Mouse (Mus musculus) NIH3T3 (cell line): Measurements from ENCODE around the gene Trak1.
A peak's percentile ranks its signal among the peaks of the same experiment; 100 is the strongest.

ENCODE experiments used
- DNase-seq: peaks from one replicate; pipeline ENCODE4 v3.0.0-alpha.2; 2012; ENCODE audit warnings: low read depth

The Trak1 gene

DNA sequence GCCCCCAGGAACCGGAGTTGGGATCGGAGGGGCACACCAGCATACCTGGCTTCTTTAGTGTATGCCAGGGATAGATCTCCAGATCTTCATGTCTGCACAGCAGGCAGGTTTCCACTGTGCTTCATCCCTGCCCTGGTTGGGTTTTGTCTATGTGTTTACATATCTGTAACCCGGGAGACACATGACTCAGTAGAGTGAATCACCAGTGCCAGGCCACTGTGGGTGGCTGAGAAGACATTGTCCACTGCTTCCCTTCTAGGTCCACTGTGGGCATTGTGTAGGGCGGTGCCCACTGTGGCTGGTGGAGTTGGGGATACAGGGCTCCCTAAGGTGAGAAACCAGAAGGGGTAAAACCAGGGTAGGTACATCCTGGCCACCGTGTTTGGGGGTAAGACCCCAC is 98.5 kb downstream of the Trak1 start:
- peak; percentile 63 for DNase-seq

DNA sequence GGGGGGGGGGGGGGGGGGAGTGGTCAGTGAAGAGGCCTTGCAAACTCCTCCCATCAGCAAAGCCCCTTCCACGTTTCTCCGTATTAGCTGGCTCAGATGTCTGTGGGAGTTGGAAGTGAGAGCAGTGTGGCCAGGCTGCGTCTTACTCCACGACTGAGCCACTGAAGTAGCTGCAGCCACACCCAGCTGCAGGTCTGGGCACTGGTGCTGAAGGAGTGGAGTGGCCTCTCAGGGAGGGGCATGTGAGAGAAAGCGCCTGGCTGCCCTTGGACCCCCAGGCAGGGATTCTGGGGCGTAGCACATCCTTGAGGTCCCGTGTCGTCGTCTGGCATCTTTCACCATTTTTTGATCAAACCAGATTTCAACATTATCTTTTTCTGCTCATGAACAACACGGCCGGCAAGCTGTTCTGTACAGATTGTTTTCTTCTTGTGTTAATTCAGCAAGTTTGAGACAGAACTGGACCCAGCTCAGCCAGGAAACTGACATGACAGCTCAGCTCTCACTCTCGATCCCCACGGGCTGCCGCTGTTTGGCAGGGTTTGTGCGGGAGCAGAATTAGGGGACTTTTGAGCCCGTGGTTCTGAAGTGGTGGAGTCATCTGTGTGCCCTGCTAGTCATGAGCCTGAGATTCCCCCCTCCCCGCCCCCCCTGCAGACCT is 100.9 kb downstream of the Trak1 start:
- DNase-seq: no peak

DNA sequence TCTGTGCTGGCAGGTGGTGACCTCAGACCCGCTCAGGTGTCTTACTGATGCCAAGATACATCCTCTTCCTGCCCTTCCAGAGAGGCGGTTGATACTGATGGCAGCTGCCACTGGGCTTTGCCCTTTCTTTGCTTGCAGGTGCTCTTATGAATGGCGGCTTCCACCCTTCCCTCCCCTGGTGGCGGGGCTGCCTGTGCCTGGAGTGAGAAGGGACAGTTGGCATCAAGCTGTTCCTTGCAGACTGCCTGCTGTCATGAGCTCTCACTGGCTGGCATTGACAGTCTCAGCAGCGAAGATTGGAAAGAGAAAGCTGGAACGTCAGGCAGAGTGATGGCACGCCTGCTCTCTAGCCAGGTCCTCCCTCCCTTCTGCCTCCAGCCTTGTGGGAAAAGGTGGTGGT is 101.5 kb downstream of the Trak1 start:
- no peak for DNase-seq

DNA sequence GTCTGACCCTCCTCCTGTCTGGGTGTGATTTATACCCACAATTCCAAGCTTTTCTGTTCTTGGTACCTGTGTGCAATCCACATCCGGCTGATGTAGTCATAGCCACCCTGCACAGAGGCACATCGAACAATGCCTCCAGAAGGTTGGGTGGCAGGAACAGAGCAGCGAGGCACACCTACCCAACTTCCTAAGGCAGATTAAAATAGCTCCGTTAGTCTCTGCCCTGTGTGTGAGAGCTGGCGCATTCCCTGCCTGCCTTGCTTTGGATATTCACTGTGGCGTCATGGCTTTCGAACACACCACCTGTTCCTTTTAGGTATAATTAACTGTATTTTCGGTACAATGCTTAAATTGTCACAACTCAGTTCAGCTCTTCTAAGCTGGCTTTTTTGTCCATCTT is 103.3 kb downstream of the Trak1 start:
- no peak for DNase-seq

DNA sequence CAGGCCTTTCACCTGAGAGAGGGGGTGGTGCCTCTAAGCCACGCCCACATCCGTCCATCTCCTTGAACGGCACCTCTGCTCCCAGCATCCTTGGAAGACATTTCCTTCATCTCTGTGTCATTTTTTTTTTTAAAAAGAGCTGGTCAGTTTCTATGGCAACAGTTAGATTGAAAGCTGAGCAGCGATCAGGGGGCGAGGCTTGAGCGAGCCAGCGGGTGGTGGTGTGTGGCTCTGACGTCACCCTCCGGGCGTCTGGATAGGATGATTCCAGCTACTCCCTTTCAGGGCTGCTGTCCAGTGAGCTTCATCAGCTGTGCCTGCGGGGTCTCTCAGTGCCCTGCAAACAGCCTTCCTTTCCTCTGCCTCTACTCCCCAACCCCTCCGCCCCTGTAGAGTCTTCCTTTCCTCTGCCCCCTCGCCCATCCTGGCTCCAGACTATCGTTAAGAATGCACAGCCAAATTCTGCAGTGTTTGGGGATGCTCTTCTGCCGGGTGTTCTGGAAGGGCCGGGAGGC is 105.9 kb downstream of the Trak1 start:
- peak; percentile 69 for DNase-seq

DNA sequence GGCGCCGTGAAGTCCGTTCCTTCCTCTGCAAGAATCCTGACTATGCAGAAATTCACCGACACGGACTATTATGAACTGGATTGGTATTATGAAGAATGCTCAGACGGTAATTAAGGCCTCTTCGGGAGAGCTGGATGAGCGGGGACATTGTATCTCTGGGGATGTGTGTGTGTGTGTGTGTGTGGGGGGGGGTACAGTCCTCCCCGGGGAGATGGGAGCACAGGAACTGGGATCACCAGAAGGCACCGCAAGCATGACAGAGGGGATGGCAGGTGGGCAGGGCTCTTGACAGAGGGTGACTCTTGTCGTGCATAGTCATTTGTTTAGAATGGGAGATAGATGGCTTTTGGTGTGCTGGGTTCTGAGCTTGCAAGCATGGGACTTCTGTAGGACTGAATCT is 106.4 kb downstream of the Trak1 start:
- DNase-seq: no peak

DNA sequence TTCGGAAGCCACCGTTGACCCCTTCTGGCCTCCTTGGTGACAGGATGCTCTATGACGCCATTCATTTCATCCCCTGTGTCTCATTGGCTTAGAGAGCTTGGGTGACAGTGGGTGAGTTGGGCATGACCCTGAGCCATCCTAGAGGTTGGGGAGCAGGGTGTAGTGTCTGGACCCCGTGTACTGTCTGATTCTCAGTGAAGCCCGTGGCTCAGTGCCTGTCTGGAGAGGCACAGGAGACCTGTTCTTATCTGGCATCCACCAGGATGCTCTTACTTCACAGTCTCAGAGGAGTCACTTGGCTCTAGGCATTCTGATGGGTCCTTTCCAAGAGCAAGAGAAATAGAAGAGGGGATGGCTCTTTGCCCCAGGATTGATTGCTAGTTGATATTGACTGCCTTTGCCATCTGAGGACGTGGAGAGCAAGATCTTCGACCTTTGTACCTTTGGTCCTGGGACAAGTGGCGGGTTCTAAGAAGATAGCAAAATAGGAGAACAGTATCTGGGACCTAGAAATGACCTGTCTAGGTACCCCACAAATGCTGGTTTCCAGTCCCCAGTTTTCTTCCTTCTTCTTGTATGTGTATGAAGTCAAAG is 107.9 kb downstream of the Trak1 start:
- no peak for DNase-seq

DNA sequence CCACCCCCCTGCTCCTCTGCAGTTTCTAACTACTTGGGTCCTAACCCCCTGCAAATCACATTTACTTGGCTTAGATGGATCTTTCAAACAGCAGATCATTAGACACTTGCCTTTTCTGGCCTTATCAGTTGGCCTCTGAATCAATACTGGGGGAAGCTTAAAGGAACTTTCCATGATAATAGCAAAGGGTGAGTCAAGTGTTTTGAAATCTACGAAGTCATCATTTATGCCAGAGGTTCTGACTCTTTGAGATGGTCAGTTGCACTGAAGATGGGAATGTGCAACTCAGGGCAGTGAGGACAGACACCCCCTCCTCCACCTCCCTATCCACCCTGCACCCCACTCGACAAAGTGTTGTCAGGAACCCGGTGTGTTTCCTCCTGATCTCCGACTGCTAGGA is 108.5 kb downstream of the Trak1 start:
- no peak for DNase-seq

DNA sequence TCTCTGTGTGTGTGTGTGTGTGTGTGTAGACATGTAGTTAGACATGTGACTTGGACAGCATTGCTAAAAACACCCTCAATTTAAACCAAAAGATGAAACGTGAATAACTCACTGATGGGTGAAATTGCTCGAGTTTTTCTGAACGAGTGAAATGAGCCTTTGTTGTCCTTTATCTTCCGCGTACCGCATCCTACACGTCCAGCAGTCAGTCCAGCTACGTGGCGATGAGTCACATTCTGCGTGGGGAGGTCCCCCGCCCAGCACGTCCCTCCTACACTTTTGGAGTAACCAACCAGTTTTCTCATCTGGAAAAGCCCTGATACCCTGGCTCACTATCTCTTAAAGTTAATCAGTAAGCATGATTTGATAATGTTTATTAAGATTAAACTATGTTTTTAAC is 116.9 kb downstream of the Trak1 start:
- DNase-seq: no peak

DNA sequence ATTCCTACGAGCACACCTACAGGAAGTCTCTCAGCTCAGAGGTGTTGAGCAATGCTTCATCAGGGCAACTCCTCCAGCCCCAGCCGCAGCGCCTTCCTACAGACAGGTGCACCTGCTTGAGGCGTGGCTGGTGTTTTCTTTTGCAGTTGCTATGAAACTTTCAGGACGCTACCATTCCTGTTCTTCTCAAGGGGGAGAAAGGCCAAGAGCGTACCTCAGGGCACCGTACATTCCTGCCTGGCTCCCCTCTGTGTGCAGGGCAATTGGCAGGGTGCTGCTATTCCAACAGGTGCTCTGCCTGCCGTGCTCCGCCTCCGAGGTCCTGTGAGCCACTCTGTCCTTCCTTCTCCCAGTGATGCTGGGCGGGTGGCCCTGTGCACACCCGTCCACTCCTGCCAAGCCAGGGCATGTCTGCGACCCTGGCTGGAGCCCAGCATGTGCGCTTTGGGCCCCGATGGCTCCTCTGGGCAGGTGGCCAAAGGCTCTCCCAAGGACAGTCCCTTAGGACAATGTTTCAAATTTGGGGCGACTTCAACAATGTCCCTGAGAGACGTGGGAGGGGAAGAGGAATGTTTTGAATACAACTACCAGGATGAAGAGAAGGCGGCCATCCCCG is 118.4 kb downstream of the Trak1 start:
- no peak for DNase-seq

DNA sequence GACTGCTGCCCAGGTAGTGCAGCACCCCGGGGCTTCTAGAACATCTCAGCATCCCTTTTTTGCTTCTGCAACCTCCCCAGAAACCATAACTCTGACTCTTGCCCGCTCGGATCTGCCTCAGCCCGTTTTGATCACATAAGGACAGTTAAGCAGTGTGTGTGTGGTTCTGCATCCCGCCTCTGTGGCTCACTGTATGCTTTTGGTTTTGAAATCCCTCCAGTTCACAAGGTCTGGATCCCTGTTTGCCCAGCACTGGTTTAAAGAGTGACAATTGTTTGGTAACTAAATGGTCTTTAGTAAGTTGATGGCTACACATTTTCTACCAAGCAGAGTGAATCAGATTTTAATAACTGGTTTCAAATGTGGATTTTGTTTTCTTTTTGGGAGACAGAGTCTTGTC is 119.2 kb downstream of the Trak1 start:
- DNase-seq: no peak

DNA sequence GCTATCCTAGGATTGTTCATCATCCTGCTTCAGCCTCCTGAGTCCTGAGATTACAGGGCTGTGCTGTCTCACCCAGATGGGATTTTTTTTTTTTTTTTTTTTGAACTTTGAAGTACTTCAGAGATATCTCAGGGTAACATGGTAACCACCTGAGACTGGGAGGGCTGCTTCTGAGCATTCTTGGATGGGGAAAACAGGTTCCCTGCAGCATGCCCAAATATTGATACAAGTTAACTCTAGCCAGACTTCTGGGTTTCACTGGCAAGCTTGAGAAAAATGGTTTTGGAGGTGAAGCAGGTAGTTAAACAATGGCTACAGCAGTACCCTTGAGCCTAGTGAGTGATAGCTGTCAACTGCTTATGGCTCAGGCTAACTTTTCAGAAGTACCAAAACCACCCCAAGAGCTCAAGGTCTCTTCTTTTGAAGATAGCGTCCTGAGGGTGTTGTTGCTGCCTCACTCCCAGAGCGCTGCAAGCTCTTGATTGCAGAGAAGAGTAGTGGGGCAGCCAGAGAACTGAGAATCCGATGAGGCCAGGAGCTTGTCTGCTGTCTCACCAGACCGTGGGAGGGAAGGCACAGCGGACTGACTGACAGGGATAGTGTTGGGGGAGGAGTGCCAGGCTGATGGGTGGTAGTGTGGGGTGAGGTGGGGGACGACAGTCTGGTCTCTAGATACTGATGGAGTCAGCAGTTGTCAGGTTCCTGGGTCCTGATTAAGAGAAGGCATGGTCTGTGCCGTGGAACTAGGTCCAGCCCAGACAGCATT is 119.8 kb downstream of the Trak1 start:
- DNase-seq: no peak

DNA sequence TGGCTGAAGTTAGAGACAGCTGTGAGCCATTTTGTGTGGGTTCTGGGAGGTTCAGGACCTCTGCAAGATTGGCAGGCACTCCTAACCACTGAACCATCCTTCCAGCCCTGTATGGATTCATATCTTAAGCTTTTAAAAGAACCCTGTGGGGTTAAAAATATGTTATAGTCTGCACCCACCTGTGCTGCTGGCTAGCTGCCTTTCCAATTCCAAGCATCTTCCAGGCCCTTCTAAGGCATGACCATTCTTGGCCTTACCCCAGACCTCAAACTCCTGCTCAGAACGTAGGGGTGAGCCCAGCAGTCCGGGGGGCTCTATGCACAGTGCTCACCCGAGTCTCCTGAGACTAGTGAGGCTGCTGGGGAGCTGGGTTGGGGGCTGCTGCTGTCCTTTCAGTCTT is 121.7 kb downstream of the Trak1 start:
- DNase-seq: no peak

DNA sequence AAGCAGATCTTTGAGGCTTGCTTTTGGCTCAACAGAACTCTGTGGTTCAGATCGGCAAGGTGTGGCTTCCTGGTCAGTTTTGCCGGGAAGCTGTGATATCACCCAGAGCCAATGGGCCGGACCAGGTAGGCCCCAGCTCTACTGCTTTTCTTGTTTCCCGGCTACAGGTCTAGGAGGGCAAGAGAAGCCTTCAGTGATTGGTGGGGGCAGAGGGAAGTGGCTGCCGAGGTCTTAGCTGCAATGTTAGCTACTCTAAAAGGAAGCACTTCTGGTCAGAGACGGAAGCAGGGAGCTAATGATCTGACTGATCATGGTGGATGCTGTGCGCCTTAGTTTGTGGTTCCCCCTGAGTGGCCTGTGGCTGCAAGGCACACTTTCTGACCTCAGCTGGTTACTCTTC is 122.3 kb downstream of the Trak1 start:
- DNase-seq: no peak

DNA sequence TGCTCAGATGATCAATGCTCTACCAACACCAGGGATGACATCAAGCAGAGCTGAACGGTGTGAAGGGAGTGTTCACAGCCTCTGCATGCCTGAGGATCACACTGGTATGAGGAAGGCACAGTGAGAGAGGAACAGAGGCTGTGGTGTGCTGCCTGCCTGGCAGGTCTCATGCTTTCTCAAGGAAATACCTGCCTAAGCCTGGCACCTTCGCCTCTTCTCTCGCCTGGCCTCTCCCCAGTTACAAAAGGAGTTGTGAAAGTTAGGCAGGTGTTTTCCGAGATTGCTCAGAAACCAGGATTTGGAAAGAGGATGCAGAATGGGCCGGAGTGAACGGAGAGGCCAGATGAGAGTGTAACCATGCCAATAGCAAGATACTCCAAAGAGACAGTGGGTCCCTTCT is 123.5 kb downstream of the Trak1 start:
- DNase-seq: no peak

DNA sequence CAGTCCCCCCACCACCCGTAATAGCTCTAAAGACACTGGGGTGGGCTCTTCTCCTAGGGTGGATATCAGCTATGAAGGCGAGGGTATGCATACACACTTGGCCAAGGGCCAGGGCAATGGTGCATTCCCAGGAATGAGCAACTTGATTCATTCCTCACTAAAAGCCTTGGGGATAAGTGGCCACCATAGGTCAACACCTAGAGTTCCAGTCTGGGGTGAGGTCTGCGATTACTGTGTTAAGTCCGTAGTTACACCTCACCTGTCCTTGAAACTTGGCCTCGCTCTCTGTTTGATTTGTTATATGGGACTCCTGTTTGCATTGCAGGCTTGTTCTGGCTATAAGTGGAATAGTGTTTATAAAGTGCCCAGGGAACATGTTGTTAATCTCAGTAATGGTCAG is 125.1 kb downstream of the Trak1 start:
- no peak for DNase-seq

DNA sequence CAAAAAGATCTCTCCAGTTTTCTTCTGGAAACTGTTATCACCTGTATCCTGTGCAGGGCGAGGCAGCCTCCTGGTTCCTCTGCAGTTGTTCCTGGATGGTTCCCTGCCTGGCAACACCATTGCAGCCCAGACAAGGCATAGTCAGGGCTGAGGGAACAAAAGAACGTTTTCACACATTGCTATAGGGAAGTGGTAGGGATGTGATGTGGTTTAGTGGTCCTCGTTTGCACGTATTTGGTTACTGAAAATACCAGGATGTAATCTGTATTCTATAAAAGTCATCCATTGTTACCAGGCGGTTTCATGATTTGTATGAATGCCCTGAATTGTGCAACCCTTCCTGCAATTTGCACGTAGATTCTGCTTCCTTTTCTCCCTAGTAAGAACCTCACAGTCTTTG is 126.3 kb downstream of the Trak1 start:
- DNase-seq: no peak

DNA sequence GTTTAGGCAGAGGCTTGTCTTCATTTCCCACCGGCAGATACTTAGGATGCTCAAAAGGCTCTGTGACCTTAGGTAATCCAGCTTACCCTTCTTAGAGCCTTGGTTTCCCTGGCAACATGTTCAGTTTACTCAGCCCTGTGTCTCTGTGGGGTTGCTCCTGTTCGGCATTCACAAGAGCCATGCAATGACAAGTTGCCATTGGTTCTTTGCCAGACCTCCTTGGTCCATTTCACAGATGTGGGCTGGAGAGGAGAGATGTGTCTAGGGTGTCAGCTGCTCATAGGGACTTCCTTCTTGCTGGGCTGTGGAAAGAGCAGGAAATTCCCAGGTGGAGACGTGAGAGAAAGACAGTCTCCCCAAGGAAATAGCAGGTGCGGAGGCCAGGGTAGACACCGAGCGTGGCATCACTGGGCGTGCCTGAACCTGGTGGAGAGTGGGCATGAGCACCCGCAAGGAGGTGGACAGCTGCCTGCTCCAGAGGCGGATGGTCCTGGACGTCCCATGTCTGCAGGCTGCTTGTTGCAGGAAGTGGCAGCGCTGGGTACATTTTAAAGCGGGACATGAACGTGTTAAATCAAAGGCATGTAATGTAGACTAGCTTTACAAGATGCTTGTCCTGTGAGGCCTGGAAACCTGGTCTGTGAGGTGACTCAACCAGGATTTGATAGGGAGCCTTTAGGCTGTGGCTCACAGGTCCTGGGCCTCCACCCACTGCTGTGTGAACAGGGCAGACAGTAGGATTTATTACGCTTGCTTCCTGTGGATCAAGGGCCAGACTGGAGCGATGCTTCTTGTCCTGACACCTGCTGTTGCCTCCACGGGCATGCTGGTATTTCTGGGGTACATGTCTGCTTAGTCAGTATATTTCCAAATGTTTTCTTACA is 127.2 kb downstream of the Trak1 start:
- no peak for DNase-seq

DNA sequence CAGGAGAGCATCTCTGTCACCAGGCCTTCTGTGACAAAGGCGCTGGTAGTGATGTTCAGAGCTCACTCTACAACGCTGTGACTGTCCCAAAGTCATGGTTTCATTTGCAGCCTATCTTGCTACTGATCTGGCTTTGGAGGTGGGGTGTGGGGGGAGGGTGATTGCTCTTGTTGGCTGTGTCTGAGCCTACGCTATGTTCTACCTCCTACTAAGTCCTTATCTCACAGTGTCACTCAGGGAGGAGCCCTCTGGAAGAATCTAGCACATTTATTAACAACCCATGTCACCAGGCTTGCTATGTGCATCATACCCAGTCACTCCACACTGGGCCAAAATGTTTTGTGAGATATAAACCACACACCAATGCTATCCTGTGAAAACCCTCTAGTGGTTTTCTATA is 129.1 kb downstream of the Trak1 start:
- no peak for DNase-seq

DNA sequence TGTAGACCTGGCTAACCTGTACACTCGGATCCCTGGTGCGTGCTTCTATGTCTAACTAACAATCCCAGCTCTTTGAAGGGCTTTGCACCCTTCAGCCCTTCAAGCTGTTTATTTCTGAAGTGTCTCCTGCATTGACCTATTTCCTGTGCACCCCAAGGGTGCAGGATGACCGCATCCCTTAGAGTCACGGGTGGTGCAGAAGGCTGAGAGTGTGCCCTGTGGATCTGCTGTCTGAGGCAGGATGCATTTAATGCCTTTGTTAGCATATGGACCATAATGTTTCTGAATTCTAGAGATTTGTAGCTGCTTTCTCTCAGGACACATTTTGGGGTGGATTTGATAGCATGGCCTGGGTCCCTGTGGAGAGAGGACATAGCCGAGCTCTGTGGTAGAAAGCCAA is 129.6 kb downstream of the Trak1 start:
- DNase-seq: no peak

DNA sequence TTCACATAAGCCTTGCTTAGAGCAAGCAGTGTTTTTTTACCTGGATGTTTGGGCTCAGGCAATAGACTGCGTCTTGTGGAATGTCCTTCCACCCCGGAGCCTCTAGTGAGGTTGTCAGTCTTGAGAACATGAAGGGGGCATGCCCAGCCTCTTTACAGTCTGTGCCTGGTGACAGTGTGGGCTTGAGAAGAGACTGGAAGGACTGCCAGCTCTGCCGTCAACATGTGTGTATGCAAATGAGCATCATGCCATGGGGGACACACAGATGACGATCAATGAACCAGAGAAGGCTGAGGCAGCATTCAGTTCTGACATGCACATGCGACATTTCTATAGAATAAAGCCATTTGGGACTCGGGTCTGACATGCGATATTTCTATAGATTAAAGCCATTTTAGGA is 132.3 kb downstream of the Trak1 start:
- no peak for DNase-seq

DNA sequence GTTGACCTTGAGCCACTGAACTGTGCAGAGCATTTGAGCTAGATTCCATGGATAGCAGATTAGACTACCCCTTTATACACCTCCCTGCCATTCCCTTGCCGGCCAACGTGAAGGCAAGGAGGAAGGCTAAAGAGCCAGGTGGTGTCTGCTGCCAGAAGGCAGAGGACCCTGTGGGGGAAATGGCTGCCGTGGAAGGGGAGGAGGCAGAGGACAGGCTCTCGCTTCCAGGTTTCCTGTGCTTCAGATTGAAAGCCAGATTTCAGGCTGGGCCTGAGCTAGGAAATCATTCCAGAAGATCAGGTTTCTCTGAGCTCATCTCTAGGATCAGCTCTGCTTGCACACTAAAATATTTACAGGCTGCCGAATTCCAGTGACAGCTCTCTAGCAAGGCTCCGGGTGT is 133.1 kb downstream of the Trak1 start:
- DNase-seq: no peak
